ENCODE assay signal across 14 mouse cellular contexts in genomic region chr3:41491185-41491584, GRCm38 (mm10).
A peak's percentile ranks its signal among the peaks of the same experiment; 100 is the strongest.
DNase-seq lines count a peak whose midpoint lies in the region.
"Had no signal": no experiment of that assay in that cellular context is flagged by ENCODE, and none has a peak within 500 bp of the region (broad histone marks: within the 10 kb centered on the region; RNA-seq: fewer than 3 reads in every experiment).

No protein-coding gene starts in this region.

- peak; percentile 21 to 41 for DNase-seq in adrenal gland, adult (ENCODE audit: inconsistent age in 2 of 2, low spot score in 1 of 2)
- DNase-seq in adrenal gland, postnatal 4 days (ENCODE audit: low spot score in 2 of 2): no peak
- peak; percentile 28 for DNase-seq in kidney, postnatal 10 days
- no peak for DNase-seq in kidney, adult 8-10 months
- DNase-seq in ES-CJ7 (ENCODE audit: low read depth, low spot score): peak; percentile 41
- peak; percentile 23 for DNase-seq in lung, postnatal 25 days (ENCODE audit: low spot score)
- DNase-seq in ovary, postnatal 36 days (ENCODE audit: low spot score): no peak
- no peak for DNase-seq in c-Kit-positive CD71-positive TER-119-positive erythroid progenitor cells, embryonic 14.5 days (ENCODE audit: low spot score)
- DNase-seq: cerebellum, adult 9-10 months; gastrocnemius, postnatal 10 days; heart, postnatal 14 days; kidney, postnatal 14 days; right cerebral cortex, adult 18-20 months; thymus, adult 2 months had no signal

Comparison
In these comparisons a context has a peak if more than half of its experiments do, and no peak if none do; other contexts are left out.
1. DNase-seq: peak in adrenal gland, adult (2 of 2), kidney, postnatal 10 days (single experiment), ES-CJ7 (single experiment) and lung, postnatal 25 days (single experiment); none in adrenal gland, postnatal 4 days (0 of 2), kidney, adult 8-10 months (0 of 2), ovary, postnatal 36 days (single experiment) and c-Kit-positive CD71-positive TER-119-positive erythroid progenitor cells, embryonic 14.5 days (single experiment).